Mouse (Mus musculus): ENCODE results near the gene Eme2. TPM values are rescaled to one million over a fixed set of nuclear protein-coding genes. Genes with fewer than 3 reads are reported as not detected.
"Not testable (repeated sequence)": the region's sequence is repeated elsewhere in the genome, so short reads cannot be mapped to it uniquely, and the experiment has no call there.

Eme2 gene
- 10 to 100 TPM; 47.5 to 51.1 TPM for total RNA-seq (2021)
- long read RNA-seq, experiment 1, transcript Eme2-202 (8 exons, 1,521 nt), result major isoform, 19 of 46 reads
- long read RNA-seq, experiment 1, partial matches to known transcripts, result 6 of 46 reads
- long read RNA-seq, experiment 1, other reads (novel, unspliced or antisense), result 19 of 46 reads
- long read RNA-seq, experiment 2, full-length matches to known transcripts, result 15 of 32 reads
- long read RNA-seq, experiment 2, partial matches to known transcripts, result 9 of 32 reads
- long read RNA-seq, experiment 2, other reads (novel, unspliced or antisense), result 8 of 32 reads

GRCm38 (mm10) chr17:24894995-24895547 lies at the start of gene Eme2, which contains the start of gene Mrps34:
TSS of gene Eme2 (minus strand) at chr17:24895087.
TSS of gene Mrps34 (plus strand) at chr17:24895116.
- DNase-seq (ENCODE audit: low spot score in 2 of 2), result peak; percentile 82 to 89

- DNase-seq (ENCODE audit: low spot score in 2 of 2), result not testable (repeated sequence)
These were observed 48.7 kb upstream of the Eme2 start for GRCm38 (mm10) chr17:24943589-24943988.

- peak; percentile 50 to 76 for DNase-seq (ENCODE audit: low spot score in 2 of 2)
These were observed 48.1 kb upstream of the Eme2 start for GRCm38 (mm10) chr17:24943036-24943435.

GRCm38 (mm10) chr17:24942453-24942852 lies 47.6 kb upstream of the Eme2 start:
- DNase-seq (ENCODE audit: low spot score in 2 of 2), result peak; percentile 24 to 48

- DNase-seq (ENCODE audit: low spot score in 2 of 2), result no peak
These were observed 42.4 kb upstream of the Eme2 start for GRCm38 (mm10) chr17:24937266-24937665.

- DNase-seq (ENCODE audit: low spot score in 2 of 2), result peak; percentile 97 to 98
These were observed 41.7 kb upstream of the Eme2 start, which contains the start of gene Mapk8ip3 for GRCm38 (mm10) chr17:24936259-24937237. TSS of gene Mapk8ip3 (minus strand) at chr17:24936977.

GRCm38 (mm10) chr17:24935666-24936065 lies 40.8 kb upstream of the Eme2 start:
- DNase-seq (ENCODE audit: low spot score in 2 of 2), result no peak

- DNase-seq (ENCODE audit: low spot score in 2 of 2), result no peak
These were observed 40.0 kb upstream of the Eme2 start for GRCm38 (mm10) chr17:24934926-24935325.

- DNase-seq (ENCODE audit: low spot score in 2 of 2), result no peak
These were observed 38.3 kb upstream of the Eme2 start for GRCm38 (mm10) chr17:24933163-24933562.

- DNase-seq (ENCODE audit: low spot score in 2 of 2), result no peak
These were observed 37.5 kb upstream of the Eme2 start for GRCm38 (mm10) chr17:24932431-24932830.

GRCm38 (mm10) chr17:24929506-24929905 lies 34.6 kb upstream of the Eme2 start:
- DNase-seq (ENCODE audit: low spot score in 2 of 2), result no peak

GRCm38 (mm10) chr17:24923246-24923645 lies 28.4 kb upstream of the Eme2 start:
- DNase-seq (ENCODE audit: low spot score in 2 of 2), result no peak

- no peak for DNase-seq (ENCODE audit: low spot score in 2 of 2)
These were observed 19.1 kb upstream of the Eme2 start for GRCm38 (mm10) chr17:24913984-24914383.

- no peak for DNase-seq (ENCODE audit: low spot score in 2 of 2)
These were observed 12.7 kb upstream of the Eme2 start for GRCm38 (mm10) chr17:24907591-24907990.

GRCm38 (mm10) chr17:24903767-24904166 lies 8.9 kb upstream of the Eme2 start:
- DNase-seq (ENCODE audit: low spot score in 2 of 2), result no peak

- no peak for DNase-seq (ENCODE audit: low spot score in 2 of 2)
These were observed 8.0 kb upstream of the Eme2 start for GRCm38 (mm10) chr17:24902671-24903474.

GRCm38 (mm10) chr17:24902124-24902523 lies 7.2 kb upstream of the Eme2 start:
- DNase-seq (ENCODE audit: low spot score in 2 of 2), result no peak

- no peak for DNase-seq (ENCODE audit: low spot score in 2 of 2)
These were observed 5.1 kb upstream of the Eme2 start for GRCm38 (mm10) chr17:24900014-24900413.

- no peak for DNase-seq (ENCODE audit: low spot score in 2 of 2)
These were observed 4.3 kb upstream of the Eme2 start for GRCm38 (mm10) chr17:24899153-24899552.

- no peak for DNase-seq (ENCODE audit: low spot score in 2 of 2)
These were observed 3.4 kb upstream of the Eme2 start for GRCm38 (mm10) chr17:24898041-24898854.
